23 mouse cellular contexts compared by ENCODE assay signal in the genomic region with DNA sequence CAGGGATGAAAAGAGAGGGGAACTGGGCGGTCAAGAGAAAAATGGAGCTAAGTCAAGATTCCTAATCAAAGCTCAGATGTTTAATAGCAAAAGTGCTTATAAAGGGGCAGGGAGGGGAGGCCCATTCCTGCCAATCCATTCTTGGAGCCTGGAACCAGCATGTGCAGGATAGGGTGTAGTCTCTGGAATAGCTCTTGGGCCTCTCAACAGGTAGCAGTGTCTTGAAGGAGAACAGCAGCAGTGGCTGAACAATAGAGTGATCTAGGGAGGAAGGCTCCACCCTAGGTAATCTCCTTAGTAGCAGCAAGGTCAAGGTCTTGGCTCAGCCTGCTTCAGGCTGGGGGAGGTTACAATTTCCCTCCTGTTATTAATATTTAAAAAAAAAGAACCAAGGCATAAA. TPM values are rescaled to one million over a fixed set of nuclear protein-coding genes. Genes with fewer than 3 reads are reported as not detected.
"Had no signal": no experiment of that assay in that cellular context is flagged by ENCODE, and none has a peak within 500 bp of the region (broad histone marks: within the 10 kb centered on the region; RNA-seq: fewer than 3 reads in every experiment).

No protein-coding gene starts in this region.

RNA-seq across cellular contexts. Expression of a gene that starts 23.9 kb away (rescaled TPM):
- total RNA-seq: gastrocnemius, adult 18-20 months; gastrocnemius, adult 2 months; gastrocnemius, adult 8-10 months; gastrocnemius, postnatal 10 days; gastrocnemius, postnatal 14 days; gastrocnemius, postnatal 25 days; gastrocnemius, postnatal 36 days; granulocyte monocyte progenitor cell, adult 5-6 weeks; heart, adult 18-20 months; heart, adult 2 months; heart, adult 8-10 months had no signal
- polyA plus RNA-seq: erythroblast, embryonic 14.5 days; frontal cortex, adult 2 months; gonadal fat pad, adult 2 months; heart, adult 2 months had no signal

RNA-seq across cellular contexts. Expression of a gene that starts 46.3 kb away (rescaled TPM):
- total RNA-seq: common myeloid progenitor, adult 5-6 weeks; gastrocnemius, adult 18-20 months; gastrocnemius, adult 2 months; gastrocnemius, adult 8-10 months; gastrocnemius, postnatal 36 days; granulocyte monocyte progenitor cell, adult 5-6 weeks; heart, adult 18-20 months; heart, adult 2 months; heart, adult 8-10 months had no signal
- polyA plus RNA-seq: embryonic facial prominence, embryonic 10.5 days; embryonic facial prominence, embryonic 11.5 days; forebrain, embryonic 10.5 days; forebrain, embryonic 11.5 days; forebrain, embryonic 13.5 days; forebrain, embryonic 14.5 days; forebrain, embryonic 15.5 days; forebrain, embryonic 16.5 days had no signal
